Mouse (Mus musculus): ENCODE measurements around the gene Gm3149.
"Not testable (repeated sequence)": the region's sequence is repeated elsewhere in the genome, so short reads cannot be mapped to it uniquely, and the experiment has no call there.

GRCm38 (mm10) chr14:4369691-4370090 is 52.6 kb downstream of the Gm3149 start:
- TF ChIP-seq CTCF (IDR thresholded peaks at IDR 0.05; ENCODE audit: low read depth, low read length); POLR2A (IDR thresholded peaks at IDR 0.05; ENCODE audit: insufficient read depth, low read length): not testable (repeated sequence)
